Mouse (Mus musculus) E14TG2a.4 (cell line): ENCODE measurements around the gene Pafah1b1.

Experiments used
- CTCF ChIP-seq: conservative IDR thresholded peaks from 2 replicates; pipeline ENCODE4 v1.5.1; 2014; ENCODE audit warnings: low read length
- NANOG ChIP-seq: IDR thresholded peaks from 2 replicates; pipeline ENCODE4 v1.6.1; 2014; ENCODE audit warnings: borderline replicate concordance, low read length, mixed read lengths

DNA sequence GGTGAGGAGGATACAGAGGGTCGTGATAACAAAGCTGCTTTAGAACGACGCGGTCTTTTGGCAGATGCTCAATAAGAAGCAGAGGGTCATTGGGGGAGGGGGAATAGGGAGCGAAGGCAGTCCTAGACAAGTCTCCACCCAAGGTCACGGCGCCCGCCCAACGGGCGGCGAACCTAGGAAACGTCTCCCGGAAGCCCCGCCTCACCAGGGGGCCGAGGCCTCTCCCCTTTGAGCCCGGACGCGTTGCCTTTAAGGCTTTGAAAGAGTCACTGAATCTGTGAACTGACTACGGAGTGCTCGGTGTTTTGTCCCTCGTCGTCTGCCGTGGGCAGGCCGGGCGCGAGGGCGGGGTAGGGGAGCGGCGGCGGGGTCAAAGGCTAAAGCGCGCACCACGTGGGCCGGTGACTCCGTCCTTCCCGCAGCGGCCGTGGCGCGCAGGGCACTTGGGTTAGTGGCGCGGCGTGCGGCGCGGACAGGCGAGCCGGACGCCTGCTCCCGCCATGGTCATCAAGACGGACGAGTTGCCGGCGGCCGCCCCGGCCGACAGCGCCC is 75.3 kb downstream of the Pafah1b1 start, which contains the start of gene Cluh:
- TF ChIP-seq CTCF (no peak), NANOG (no peak)
